Mouse (Mus musculus) induced T-regulatory cell, adult 2 months (primary cell): ENCODE data around the gene Slc9a8.

Source experiments
- DNase-seq: peaks from one replicate; pipeline ENCODE4 v3.0.0-alpha.2; 2012; ENCODE audit warnings: low read depth

Gene Slc9a8

DNA sequence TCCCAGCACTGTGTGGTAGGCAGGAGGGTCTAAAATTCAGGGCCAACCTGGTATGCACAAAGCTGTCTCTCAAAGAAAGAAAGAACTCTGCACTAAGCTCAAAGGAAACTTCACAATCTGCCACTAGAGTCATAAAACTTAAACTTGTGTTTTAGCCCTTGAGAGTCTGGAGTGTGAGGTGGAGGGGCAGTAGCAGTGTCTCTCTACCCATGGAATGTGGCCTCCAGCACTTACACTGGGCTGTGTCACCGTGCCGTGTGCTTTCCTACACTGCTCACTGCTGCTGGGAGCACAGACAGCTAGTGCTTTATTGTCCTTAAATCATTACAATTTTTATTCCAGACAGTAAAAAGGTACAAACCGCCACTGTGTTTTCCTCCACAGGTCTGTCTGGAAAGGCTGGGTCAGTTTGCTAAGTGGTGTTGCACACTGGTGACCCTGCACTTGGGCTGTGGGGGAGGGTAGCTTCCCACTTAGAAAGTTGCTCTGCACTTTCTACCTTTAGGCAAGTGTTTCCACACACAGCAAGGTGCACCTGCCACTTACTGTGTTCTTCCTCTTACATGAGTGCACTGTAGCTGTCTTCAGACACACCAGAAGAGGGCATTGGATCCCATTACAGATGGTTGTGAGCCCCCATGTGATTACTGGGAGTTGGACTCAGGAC lies 86.3 kb downstream of the Slc9a8 start:
- no peak for DNase-seq

DNA sequence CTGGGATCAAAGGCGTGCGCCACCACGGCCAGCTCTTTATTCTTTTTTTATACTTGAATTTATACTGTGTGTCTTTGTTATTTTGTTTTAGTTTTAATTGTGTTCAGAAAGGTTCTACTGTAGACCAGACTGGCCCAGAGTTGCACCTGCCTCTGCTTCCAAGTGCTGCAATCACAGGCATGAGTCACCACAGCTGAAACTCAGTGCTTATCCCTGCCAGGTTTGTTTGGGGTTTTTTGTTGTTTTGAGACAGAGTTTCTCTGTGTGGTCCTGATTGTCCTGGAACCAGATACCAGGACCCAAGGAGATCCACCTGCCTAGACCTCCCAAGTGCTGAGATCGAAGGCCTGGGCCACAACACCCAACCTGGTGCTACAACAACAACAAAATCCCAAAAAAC lies 87.1 kb downstream of the Slc9a8 start:
- no peak for DNase-seq

DNA sequence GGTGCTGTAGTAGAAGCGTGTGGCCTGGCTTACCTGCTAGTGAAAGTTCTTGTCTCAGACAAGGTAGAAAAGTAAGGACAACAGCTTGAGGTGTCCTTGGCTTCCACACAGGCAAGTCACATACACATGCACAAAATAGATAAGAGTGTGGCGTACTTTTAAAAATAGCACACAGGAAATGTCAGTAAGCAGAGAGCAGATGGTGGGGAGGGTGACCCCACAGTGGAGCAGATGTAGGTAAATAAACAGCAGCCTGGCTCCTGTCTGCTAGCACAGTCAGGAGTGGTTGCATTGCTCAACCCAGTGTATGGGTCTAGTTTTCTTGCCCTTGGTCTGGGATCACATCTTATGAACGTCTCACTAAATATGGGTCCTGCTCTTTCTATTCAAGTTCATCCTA lies 89.0 kb downstream of the Slc9a8 start:
- no peak for DNase-seq

DNA sequence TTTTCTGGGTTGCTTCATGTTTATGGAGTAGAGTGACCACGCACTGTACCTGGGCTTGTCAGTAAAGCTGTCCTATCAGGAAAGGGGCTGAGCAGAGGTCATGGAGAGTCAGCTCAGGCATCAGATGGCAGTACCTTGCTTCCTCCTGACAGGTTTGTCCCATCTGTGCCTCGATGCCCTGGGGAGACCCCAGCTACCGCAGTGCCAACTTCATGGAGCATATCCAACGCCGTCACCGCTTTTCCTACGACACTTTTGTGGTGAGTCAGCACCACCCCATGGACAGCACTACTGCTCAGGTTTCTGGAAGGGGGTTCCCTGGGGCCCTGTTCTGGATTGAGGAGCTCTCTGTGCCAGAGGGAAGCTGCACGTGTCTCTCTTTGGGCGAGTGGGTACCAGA lies 90.9 kb downstream of the Slc9a8 start:
- DNase-seq: no peak

DNA sequence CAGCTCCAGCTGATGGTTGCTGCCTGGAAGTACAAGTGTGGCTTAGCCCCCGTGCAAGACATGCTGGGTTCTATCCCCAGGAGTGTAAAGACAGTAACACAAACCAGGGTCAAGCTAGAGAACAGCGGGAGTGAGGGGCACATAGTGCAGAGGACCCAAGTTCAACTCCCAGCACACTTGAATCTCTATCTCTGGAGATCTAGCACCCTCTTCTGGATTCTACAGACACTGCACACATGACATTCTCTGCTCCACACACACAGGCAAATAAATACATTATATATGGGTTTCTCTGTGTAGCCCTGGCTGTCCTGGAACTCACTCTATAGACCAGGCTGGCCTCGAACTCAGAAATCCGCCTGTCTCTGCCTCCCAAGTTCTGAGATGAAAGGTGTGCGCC lies 91.5 kb downstream of the Slc9a8 start:
- peak; percentile 74 for DNase-seq

DNA sequence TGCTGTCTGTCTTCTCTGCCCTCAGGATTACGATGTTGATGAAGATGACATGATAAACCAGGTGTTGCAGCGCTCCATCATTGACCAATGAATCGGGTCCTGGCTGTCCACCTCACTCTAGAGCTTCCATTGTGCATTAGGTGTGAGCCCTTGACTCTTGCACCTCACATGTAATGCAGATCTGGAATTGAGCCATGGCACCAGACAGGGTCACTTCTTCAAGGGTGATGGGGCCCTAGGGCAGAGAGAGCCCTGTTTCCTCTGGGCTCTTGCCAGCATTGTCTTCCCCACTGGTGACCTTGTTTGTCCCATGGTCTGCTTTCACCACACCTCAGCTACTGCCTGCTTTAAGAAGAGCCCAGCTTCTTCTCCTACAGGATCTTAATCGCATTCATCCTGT lies 93.1 kb downstream of the Slc9a8 start:
- no peak for DNase-seq

DNA sequence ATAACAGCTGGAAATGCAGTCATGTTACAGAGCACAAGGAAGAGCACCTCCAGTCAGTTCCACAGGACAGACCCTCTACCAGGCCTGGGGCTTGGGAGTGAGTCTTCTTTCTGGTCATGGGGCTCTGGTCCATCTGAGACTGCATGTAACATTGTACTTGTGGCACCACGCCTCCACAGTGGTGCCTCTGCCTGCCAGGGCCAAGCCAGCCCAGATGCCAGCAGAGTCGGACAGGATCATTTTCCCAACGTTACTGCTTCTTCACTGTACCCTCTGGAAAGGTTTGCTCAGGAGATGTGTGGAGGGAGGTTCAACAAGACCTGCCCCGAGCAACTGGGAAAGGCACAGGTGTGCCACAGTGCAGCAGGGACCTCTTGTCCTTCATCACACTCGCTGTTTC lies 94.2 kb downstream of the Slc9a8 start:
- no peak for DNase-seq

DNA sequence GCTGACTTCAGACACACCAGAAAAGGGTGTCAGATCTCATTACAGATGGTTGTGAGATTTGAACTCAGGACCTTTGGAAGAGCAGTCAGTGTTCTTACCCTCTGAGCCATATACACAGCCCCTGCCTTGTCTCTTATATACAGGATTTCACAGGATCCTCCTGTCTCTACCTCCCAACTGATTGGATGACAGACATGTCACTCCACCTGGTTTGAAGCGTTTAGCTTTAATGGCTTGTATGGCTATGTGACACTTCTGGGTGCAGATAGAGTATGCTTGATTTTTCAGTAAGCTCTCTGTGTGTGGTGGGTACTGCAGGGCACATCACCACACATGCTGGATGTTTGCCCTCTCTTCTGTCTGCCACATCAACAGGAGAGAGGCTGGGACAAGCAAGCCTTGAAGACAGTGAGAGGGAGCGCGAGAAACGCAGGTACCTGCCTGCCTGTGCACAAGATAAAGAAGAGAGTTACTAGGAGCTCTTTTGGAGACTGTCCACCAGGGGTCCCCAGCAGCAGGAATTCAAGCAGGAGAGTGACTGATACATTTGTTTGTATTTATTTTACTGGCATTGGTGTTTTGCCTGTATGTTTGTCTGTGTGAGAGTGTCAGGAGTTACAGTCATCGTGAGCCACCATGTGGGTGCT lies 98.2 kb downstream of the Slc9a8 start:
- DNase-seq: peak; percentile 63
